Mouse (Mus musculus) adrenal gland, postnatal 10 days (tissue): Measurements from ENCODE around the gene Rpl22. TPM values are rescaled to one million over a fixed set of nuclear protein-coding genes. Genes with fewer than 3 reads are reported as not detected.

Experiments used
- total RNA-seq, 2 experiments: library from RNA; stranded (reverse); gene quantifications; 2 replicates each; pipeline ENCODE4 v1.2.3; 2021

The Rpl22 gene
- total RNA-seq, 2 experiments from 2014 or later, result 484 to 487 TPM

Other genes starting within 250 kb of the Rpl22 start
- 1 to 10 TPM; 1.9 to 4.3 TPM for gene Tnfrsf25, start 209.8 kb upstream of the Rpl22 start, total RNA-seq
- 1 to 10 TPM; 1.2 to 1.3 TPM for gene Espn, start 173.4 kb upstream of the Rpl22 start, total RNA-seq
- gene Hes2, start 166.9 kb upstream of the Rpl22 start, total RNA-seq, result not detected
- 10 to 100 TPM; 33.2 to 38.0 TPM for gene Acot7, start 147.6 kb upstream of the Rpl22 start, total RNA-seq
- 10 to 100 TPM; 11.2 to 11.8 TPM for gene Gpr153, start 51.5 kb upstream of the Rpl22 start, total RNA-seq
- not detected for gene Hes3, start 34.1 kb upstream of the Rpl22 start, total RNA-seq
- gene Icmt, start 28.5 kb upstream of the Rpl22 start, total RNA-seq, result 10 to 100 TPM; 30.4 to 31.6 TPM
- gene Rnf207, start 6.7 kb upstream of the Rpl22 start, total RNA-seq, result under 1 TPM in 1 of 2 experiments, not detected in 1; 0.70 TPM
- 1 to 10 TPM; 8.8 TPM for gene Chd5, start 12.9 kb downstream of the Rpl22 start, total RNA-seq
- gene Nphp4, start 151.0 kb downstream of the Rpl22 start, total RNA-seq, result 1 to 10 TPM; 3.0 to 4.3 TPM
- gene Kcnab2, start 152.1 kb downstream of the Rpl22 start, total RNA-seq, result 10 to 100 TPM in 1 of 2 experiments, 1 to 10 TPM in 1; 8.1 to 12.0 TPM